Mouse (Mus musculus) liver, adult 2 months (tissue): ENCODE results near the gene Sstr2. TPM values are rescaled to one million over a fixed set of nuclear protein-coding genes. Genes with fewer than 3 reads are reported as not detected.

Experiments
- DNase-seq: peaks from one replicate; pipeline ENCODE4 v3.0.0-alpha.2; 2011; ENCODE audit warnings: low read depth, low spot score; ENCODE audit errors: extremely low read depth
- H3K27ac ChIP-seq: fragments of 200-500 bp; replicated peaks from 2 replicates; pipeline ENCODE4 v1.5.1; 2012; ENCODE audit warnings: low read depth, mild to moderate bottlenecking, control low read depth, inconsistent platforms, low read length; ENCODE audit not compliant: insufficient read depth
- H3K27me3 ChIP-seq: fragments of 200-500 bp; 2 replicates; pipeline ENCODE4 v1.6.1; 2012; ENCODE audit warnings: mild to moderate bottlenecking, moderate library complexity, low read length, inconsistent platforms; ENCODE audit not compliant: control insufficient read depth, insufficient read depth
- H3K36me3 ChIP-seq: fragments of 200-500 bp; 2 replicates; pipeline ENCODE4 v1.6.1; 2012; ENCODE audit warnings: low read length, inconsistent platforms; ENCODE audit not compliant: control insufficient read depth, insufficient read depth
- H3K4me1 ChIP-seq: fragments of 200-500 bp; 2 replicates; pipeline ENCODE4 v1.6.1; 2011; ENCODE audit warnings: low read length; ENCODE audit not compliant: control insufficient read depth, insufficient read depth
- H3K4me3 ChIP-seq: fragments of 200-500 bp; 2 replicates; pipeline ENCODE4 v1.5.1; 2011; ENCODE audit warnings: low read depth, mild to moderate bottlenecking, control low read depth, low read length, moderate library complexity; ENCODE audit not compliant: insufficient read depth
- H3K79me2 ChIP-seq: fragments of 200-500 bp; 2 replicates; pipeline ENCODE4 v1.6.1; 2012; ENCODE audit warnings: inconsistent platforms, mild to moderate bottlenecking, low read length, moderate library complexity; ENCODE audit not compliant: control insufficient read depth, insufficient read depth
- H3K9ac ChIP-seq: fragments of 200-500 bp; 2 replicates; pipeline ENCODE4 v1.6.1; 2012; ENCODE audit warnings: low read depth, mild to moderate bottlenecking, control low read depth, inconsistent platforms, low read length
- CTCF ChIP-seq: fragments of 200-500 bp; IDR thresholded peaks from 2 replicates; pipeline ENCODE4 v1.5.1; 2011; ENCODE audit warnings: low read depth, low read length, control low read depth
- POLR2A ChIP-seq: fragments of 200-500 bp; IDR thresholded peaks from 2 replicates; pipeline ENCODE4 v1.6.1; 2011; ENCODE audit warnings: low read length, control low read depth; ENCODE audit not compliant: insufficient read depth; ENCODE audit errors: extremely low read depth
- WGBS: fragments of 180-500 bp; shearing (Covaris S2); methylation state at CpG from one replicate; pipeline ENCODE4 v1.1.7; 2018; 5-methylcytosine and 5-hydroxymethylcytosine counted together
- polyA plus RNA-seq: library from polyadenylated mRNA; depleted of rRNA; stranded (reverse); fragments of >200 nt; gene quantifications from 2 replicates; pipeline ENCODE4 v1.2.3, GENCODE M21; 2012
- total RNA-seq: library from RNA; depleted of rRNA; stranded (reverse); fragments of >200 nt; gene quantifications from 2 replicates; pipeline ENCODE4 v1.2.3, GENCODE M21; 2014

Gene Sstr2
- total and polyA plus RNA-seq, 2 experiments: 0.17 TPM; not detected in 1

- peaks cover 11% of the 10 kb centered on the region for H3K4me1 ChIP-seq
- H3K79me2 ChIP-seq: no peaks in the 10 kb centered on the region
- peak; percentile 13; the same call in 1 of the 2 replicates for TF ChIP-seq CTCF
- no peak for TF ChIP-seq POLR2A
- H3K36me3 ChIP-seq: no peaks in the 10 kb centered on the region
- no peaks in the 10 kb centered on the region for H3K27me3 ChIP-seq
- 18% methylated on average over 14 of the region's 14 CpGs for WGBS
- DNase-seq: peak; percentile 81
- H3K4me3 ChIP-seq: no peak overlapping the region
- H3K9ac ChIP-seq: no peak overlapping the region
- H3K27ac ChIP-seq: peak overlapping the region; percentile 20
These were observed 1.8 kb upstream of the Sstr2 start for GRCm38 (mm10) chr11:113617132-113617911.

GRCm38 (mm10) chr11:113618303-113618671, 855 bp upstream of the Sstr2 start:
- TF ChIP-seq CTCF (no peak), POLR2A (no peak)
- H3K4me3 ChIP-seq: peak overlapping the region; percentile 7; the same call in 1 of the 2 replicates
- 30% methylated on average over 4 of the region's 4 CpGs for WGBS
- peaks cover 11% of the 10 kb centered on the region for H3K4me1 ChIP-seq
- DNase-seq: no peak
- H3K36me3 ChIP-seq: no peaks in the 10 kb centered on the region
- H3K27me3 ChIP-seq: no peaks in the 10 kb centered on the region
- H3K79me2 ChIP-seq: no peaks in the 10 kb centered on the region
- H3K9ac ChIP-seq: no peak overlapping the region; the same call in 1 of the 2 replicates
- no peak overlapping the region for H3K27ac ChIP-seq

- no peak for DNase-seq
- no peaks in the 10 kb centered on the region for H3K79me2 ChIP-seq
- H3K27me3 ChIP-seq: no peaks in the 10 kb centered on the region
- peaks cover 11% of the 10 kb centered on the region for H3K4me1 ChIP-seq
- no peak overlapping the region for H3K27ac ChIP-seq
- peak overlapping the region; percentile 44 for H3K9ac ChIP-seq
- no peaks in the 10 kb centered on the region for H3K36me3 ChIP-seq
- TF ChIP-seq POLR2A (no peak), CTCF (no peak)
- WGBS: 3% methylated on average over 31 of the region's 31 CpGs
- H3K4me3 ChIP-seq: peak overlapping the region; percentile 27; the same call in 1 of the 2 replicates
These were observed 408 bp downstream of the Sstr2 start for GRCm38 (mm10) chr11:113619420-113620080.

GRCm38 (mm10) chr11:113621001-113621400, 1.9 kb downstream of the Sstr2 start:
- Histone ChIP-seq H3K4me1 (peaks cover 11% of the 10 kb centered on the region), H3K36me3 (no peaks in the 10 kb centered on the region), H3K9ac (no peak overlapping the region), H3K27ac (no peak overlapping the region), H3K79me2 (no peaks in the 10 kb centered on the region), H3K4me3 (no peak overlapping the region), H3K27me3 (no peaks in the 10 kb centered on the region)
- no peak for DNase-seq
- 83% methylated on average over 2 of the region's 2 CpGs for WGBS
- TF ChIP-seq POLR2A (no peak), CTCF (no peak)

- WGBS: 91% methylated on average over 4 of the region's 4 CpGs
- Histone ChIP-seq H3K4me1 (peaks cover 11% of the 10 kb centered on the region), H3K36me3 (no peaks in the 10 kb centered on the region), H3K9ac (no peak overlapping the region), H3K27me3 (no peaks in the 10 kb centered on the region), H3K4me3 (no peak overlapping the region), H3K27ac (no peak overlapping the region), H3K79me2 (no peaks in the 10 kb centered on the region)
- no peak for DNase-seq
- no peak for TF ChIP-seq CTCF
- no peak for TF ChIP-seq POLR2A
These were observed 2.9 kb downstream of the Sstr2 start for GRCm38 (mm10) chr11:113622028-113622427.
